Mouse (Mus musculus) ES-E14 (cell line): ENCODE results near the gene Rmdn2.

Experiments
- CHD2 ChIP-seq: IDR thresholded peaks from 2 replicates; pipeline ENCODE4 v1.6.1; 2014; ENCODE audit warnings: mild to moderate bottlenecking, low read depth, low read length, inconsistent platforms
- MAFK ChIP-seq: IDR thresholded peaks from 2 replicates; pipeline ENCODE4 v1.6.1; 2014; ENCODE audit warnings: mild to moderate bottlenecking, low read depth, low read length, inconsistent platforms; ENCODE audit not compliant: insufficient read depth

- TF ChIP-seq CHD2, result no peak
- TF ChIP-seq MAFK, result no peak
Measured at GRCm38 (mm10) chr17:79605794-79606193, 5.9 kb upstream of the Rmdn2 start.
